Mouse (Mus musculus) C2C12 (cell line): ENCODE results near the gene Mif4gd. TPM values are rescaled to one million over a fixed set of nuclear protein-coding genes. Genes with fewer than 3 reads are reported as not detected.

ENCODE experiments used
- H3K27me3 ChIP-seq: one replicate; pipeline ENCODE4 v1.6.1; 2011; ENCODE audit not compliant: control insufficient read depth, insufficient read depth, insufficient read length
- H3K36me3 ChIP-seq: one replicate; pipeline ENCODE4 v1.6.1; 2011; ENCODE audit not compliant: control insufficient read depth, insufficient read depth
- H3K4me3 ChIP-seq: one replicate; pipeline ENCODE4 v1.5.1; 2011; ENCODE audit warnings: mild to moderate bottlenecking, control low read depth; ENCODE audit not compliant: poor library complexity, insufficient read depth, severe bottlenecking
- H3K79me2 ChIP-seq: one replicate; pipeline ENCODE4 v1.6.1; 2011; ENCODE audit not compliant: control insufficient read depth, insufficient read depth
- H3K79me3 ChIP-seq: one replicate; pipeline ENCODE4 v1.6.1; 2011; ENCODE audit warnings: low read depth, control low read depth
- H3ac ChIP-seq: one replicate; pipeline ENCODE3; 2011; ENCODE audit warnings: low read depth; ENCODE audit not compliant: control insufficient read depth, insufficient read length
- CEBPB ChIP-seq: IDR thresholded peaks from one replicate; pipeline ENCODE4 v1.6.1; 2011; ENCODE audit warnings: low read depth, mild to moderate bottlenecking, control low read depth, moderate library complexity
- CTCF ChIP-seq: IDR thresholded peaks from one replicate; pipeline ENCODE4 v1.5.1; 2011; ENCODE audit not compliant: control insufficient read depth, insufficient read depth, insufficient read length
- FOSL1 ChIP-seq: IDR thresholded peaks from one replicate; pipeline ENCODE4 v1.8.0; 2011; ENCODE audit warnings: mild to moderate bottlenecking, low read length; ENCODE audit not compliant: poor library complexity, insufficient read depth, severe bottlenecking
- MAX ChIP-seq: IDR thresholded peaks from one replicate; pipeline ENCODE4 v1.6.1; 2011; ENCODE audit warnings: mild to moderate bottlenecking, control low read depth
- MYOD1 ChIP-seq: IDR thresholded peaks from one replicate; pipeline ENCODE4 v1.6.1; 2011; ENCODE audit warnings: low read depth; ENCODE audit not compliant: control insufficient read depth, insufficient read length
- MYOG ChIP-seq: IDR thresholded peaks from one replicate; pipeline ENCODE4 v1.6.1; 2011; ENCODE audit not compliant: control insufficient read depth, insufficient read length; ENCODE audit errors: extremely low read depth
- USF1 ChIP-seq: IDR thresholded peaks from one replicate; pipeline ENCODE4 v1.6.1; 2011; ENCODE audit warnings: low read depth, mild to moderate bottlenecking, control low read depth, moderate library complexity
- polyA plus RNA-seq: library from polyadenylated mRNA; unstranded; fragments of >200 nt; fragmentation: generic; extraction: Trizol; gene quantifications from one replicate; pipeline ENCODE4 v1.2.1, GENCODE M21; 2012; ENCODE audit warnings: missing spikeins

The Mif4gd gene
- polyA plus RNA-seq, 1 experiment = 13.4 TPM

DNA sequence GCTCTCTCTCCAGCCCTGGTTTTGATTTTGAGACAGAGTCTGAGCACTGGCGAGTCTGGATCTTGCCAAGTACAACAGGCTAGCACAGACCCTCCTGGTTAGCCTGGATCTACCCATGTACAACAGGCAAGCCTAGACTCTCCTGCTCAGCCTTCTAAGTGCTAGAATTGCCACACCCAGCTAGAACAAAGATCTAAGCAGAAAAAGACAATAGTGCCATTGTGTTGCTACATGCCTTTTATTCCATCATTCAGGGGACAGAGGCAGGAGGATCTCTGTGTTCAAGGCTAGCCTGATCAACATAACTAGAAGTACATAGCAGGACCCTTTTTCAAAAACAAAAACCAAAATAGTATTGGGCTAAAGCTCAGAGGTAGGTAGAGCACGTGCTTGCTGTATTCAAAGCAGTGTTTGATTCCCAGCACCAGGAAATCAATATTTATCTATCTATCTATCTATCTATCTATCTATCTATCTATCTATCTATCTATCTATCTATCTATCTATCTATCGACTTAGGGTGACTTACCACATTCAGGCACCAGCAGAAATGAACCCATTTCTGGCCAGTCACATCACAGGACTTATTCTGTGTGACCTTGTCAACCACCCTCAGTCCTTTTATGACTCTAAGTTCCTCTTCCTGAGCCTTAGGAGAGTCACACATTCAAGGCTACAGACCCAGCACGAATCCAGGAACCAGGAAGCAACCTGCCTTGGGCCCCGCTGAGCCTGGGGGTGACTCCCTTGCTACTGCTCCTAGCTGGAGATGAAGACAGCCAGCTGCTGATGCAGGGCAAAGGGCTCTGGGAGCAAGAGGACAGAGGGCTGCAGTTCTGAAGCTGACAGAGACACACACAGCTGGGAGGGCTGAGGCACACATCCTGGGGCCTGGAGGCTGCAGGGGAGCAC, 26.0 kb upstream of the Mif4gd start:
- no peaks in the 10 kb centered on the region for H3K79me2 ChIP-seq
- H3K27me3 ChIP-seq = no peaks in the 10 kb centered on the region
- TF ChIP-seq CEBPB (no peak), FOSL1 (no peak), MYOG (no peak), USF1 (no peak)
- H3K4me3 ChIP-seq = no peak overlapping the region
- H3K79me3 ChIP-seq = no peaks in the 10 kb centered on the region
- H3K36me3 ChIP-seq = no peaks in the 10 kb centered on the region
- H3ac ChIP-seq = no peak overlapping the region

DNA sequence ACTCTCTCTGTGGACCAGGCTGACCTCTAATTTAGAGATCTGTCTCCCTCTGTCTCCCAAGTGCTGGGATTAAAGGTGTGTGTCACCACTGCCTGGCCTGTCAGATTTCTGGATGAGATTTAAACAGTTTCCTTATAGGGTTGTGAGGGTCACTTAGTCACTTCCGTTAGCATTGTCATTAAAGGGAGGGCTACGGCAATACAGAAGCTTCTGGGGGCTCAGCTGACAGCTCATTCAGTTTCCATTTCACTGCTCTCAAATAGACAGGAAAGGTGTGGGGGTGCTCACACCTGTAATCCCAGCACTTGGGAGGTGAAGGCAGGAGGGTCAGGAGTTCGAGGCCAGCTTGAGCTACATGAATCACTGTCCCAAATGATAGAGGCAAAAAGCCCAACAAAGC, 24.2 kb upstream of the Mif4gd start:
- Histone ChIP-seq H3ac (no peak overlapping the region), H3K4me3 (no peak overlapping the region), H3K79me2 (no peaks in the 10 kb centered on the region), H3K27me3 (no peaks in the 10 kb centered on the region), H3K36me3 (no peaks in the 10 kb centered on the region), H3K79me3 (no peaks in the 10 kb centered on the region)
- TF ChIP-seq CEBPB = no peak
- TF ChIP-seq FOSL1 = no peak
- no peak for TF ChIP-seq USF1
- TF ChIP-seq MYOG = no peak
- no peak for TF ChIP-seq MAX
- TF ChIP-seq MYOD1 = no peak
- TF ChIP-seq CTCF = no peak

DNA sequence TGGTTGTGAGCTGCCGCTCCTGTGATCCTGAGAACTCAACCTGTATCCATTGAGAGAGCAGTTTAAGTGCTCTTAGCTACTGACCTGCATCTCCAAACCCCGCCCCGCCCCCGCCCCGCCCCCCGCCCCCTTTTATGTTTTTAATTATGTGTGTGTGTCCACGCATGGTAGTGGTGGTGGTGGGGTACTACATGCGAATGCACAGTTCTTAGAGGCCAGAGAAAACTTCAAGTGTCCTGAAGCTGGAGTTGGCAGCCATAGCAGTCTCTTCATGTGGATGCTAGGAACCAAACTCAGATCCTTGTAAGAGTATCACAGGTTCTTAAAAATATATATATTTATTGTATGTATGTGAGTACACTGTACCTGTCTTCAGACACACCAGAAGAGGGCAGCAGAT, 22.7 kb upstream of the Mif4gd start:
- H3K79me2 ChIP-seq = no peaks in the 10 kb centered on the region
- TF ChIP-seq MYOG (no peak), MYOD1 (no peak), FOSL1 (no peak), USF1 (no peak), CTCF (no peak), CEBPB (no peak), MAX (no peak)
- no peaks in the 10 kb centered on the region for H3K36me3 ChIP-seq

DNA sequence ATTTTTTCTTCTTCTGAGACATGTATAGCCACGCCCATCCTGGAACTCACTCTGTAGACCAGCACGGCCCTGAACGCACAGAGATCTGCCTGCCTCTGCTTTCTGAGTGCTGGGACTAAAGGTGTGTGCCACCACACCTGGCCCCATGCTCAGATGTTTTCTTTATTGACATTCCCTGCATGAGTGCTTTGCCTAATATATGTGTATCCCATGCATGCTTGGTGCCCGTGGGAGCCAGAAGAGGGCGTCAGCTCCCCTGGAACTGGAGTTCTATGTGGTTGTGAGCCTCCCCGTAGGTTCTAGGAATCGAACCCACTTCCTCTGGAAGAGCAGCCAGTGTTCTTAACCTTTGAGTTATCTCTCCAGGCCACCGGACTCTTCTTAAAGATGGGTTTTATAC, 22.3 kb upstream of the Mif4gd start:
- TF ChIP-seq USF1 = no peak
- TF ChIP-seq MYOG = no peak
- TF ChIP-seq FOSL1 = no peak
- TF ChIP-seq CTCF = no peak
- no peak for TF ChIP-seq MYOD1
- no peak for TF ChIP-seq MAX
- TF ChIP-seq CEBPB = no peak
- H3ac ChIP-seq = no peak overlapping the region
- H3K79me2 ChIP-seq = no peaks in the 10 kb centered on the region
- no peaks in the 10 kb centered on the region for H3K27me3 ChIP-seq
- H3K4me3 ChIP-seq = no peak overlapping the region
- H3K36me3 ChIP-seq = no peaks in the 10 kb centered on the region
- H3K79me3 ChIP-seq = no peaks in the 10 kb centered on the region

More for the DNA sequence above, 22.7 kb upstream of the Mif4gd start:
- no peak overlapping the region for H3ac ChIP-seq
- H3K4me3 ChIP-seq = no peak overlapping the region
- no peaks in the 10 kb centered on the region for H3K79me3 ChIP-seq
- H3K27me3 ChIP-seq = no peaks in the 10 kb centered on the region

DNA sequence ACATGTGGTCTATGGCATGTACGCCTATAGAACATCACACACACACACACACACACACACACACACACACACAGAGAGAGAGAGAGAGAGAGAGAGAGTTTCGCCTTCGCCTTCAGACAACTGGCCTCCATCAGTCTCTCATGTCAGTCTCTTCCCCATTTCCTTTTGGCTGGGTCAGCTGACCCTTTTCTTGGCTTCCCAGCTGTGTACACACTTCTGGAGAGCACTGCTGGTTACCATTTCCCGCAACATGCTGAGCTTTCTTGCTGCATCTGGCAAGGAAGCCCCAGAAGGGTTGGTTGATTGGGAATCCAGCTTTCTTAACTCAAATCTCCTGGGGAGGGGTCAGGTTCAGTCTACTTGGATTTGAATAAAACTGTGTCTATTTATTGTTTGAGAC, 21.3 kb upstream of the Mif4gd start:
- TF ChIP-seq MYOG = no peak
- no peak for TF ChIP-seq USF1
- no peak for TF ChIP-seq CTCF
- TF ChIP-seq MYOD1 = no peak
- TF ChIP-seq FOSL1 = no peak
- TF ChIP-seq MAX = no peak
- no peak for TF ChIP-seq CEBPB
- Histone ChIP-seq H3K79me2 (no peaks in the 10 kb centered on the region), H3K27me3 (no peaks in the 10 kb centered on the region), H3K79me3 (no peaks in the 10 kb centered on the region), H3ac (no peak overlapping the region), H3K36me3 (no peaks in the 10 kb centered on the region), H3K4me3 (no peak overlapping the region)

DNA sequence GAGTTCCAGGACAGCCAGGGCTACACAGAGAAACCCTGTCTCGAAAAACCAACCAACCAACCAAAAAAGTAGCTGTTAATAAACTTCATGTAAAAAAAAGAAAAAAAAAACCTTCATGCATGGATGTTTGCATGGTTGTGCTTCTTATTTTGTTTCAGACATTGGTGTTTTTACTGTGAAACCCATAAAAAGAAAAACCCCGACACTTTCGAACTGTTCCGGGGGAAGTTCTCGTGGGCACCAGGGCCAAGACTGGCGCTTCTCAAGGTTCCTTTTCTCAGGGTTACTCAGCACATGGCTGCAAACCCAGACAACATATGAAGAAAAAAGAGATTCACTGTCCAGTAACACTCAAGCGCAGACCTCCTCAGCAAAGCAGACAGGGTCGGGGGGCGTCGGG, 20.1 kb upstream of the Mif4gd start:
- Histone ChIP-seq H3K27me3 (no peaks in the 10 kb centered on the region), H3K36me3 (no peaks in the 10 kb centered on the region), H3K79me2 (no peaks in the 10 kb centered on the region), H3K79me3 (no peaks in the 10 kb centered on the region), H3K4me3 (no peak overlapping the region), H3ac (no peak overlapping the region)
- no peak for TF ChIP-seq FOSL1
- TF ChIP-seq MYOG = no peak
- no peak for TF ChIP-seq CTCF
- no peak for TF ChIP-seq MAX
- no peak for TF ChIP-seq MYOD1
- TF ChIP-seq CEBPB = no peak
- no peak for TF ChIP-seq USF1
